Mouse (Mus musculus): ENCODE measurements around the gene Ripor3.

DNA sequence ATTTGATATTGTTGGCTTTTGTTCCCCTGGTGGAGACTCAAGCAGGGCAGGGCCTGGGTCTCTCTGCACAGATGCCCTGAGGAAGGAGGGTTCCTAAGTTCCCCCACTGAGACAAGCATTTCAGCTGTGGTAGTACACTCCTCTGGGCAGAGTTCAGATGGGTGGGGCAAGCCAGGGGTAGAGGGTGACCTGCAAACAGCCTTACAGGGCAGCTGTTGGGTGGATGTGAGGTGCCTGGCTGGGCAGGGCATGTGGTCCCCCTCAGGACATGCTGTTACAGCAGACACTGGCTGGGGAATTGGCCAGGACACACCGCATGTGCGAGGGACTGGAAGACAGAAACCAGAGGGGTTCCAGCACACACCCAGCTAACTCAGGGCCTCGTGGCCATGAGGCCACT lies 5.4 kb downstream of the Ripor3 start:
- TF ChIP-seq SMC3 (IDR thresholded peaks at IDR 0.05; ENCODE audit: low read depth, low read length) (no peak), USF1 (IDR thresholded peaks at IDR 0.05; ENCODE audit: low read depth, low read length) (no peak), POLR2A (IDR thresholded peaks at IDR 0.05; ENCODE audit: low read depth, low read length) (no peak), CTCF (conservative IDR thresholded peaks at IDR 0.05 in 1 of 2, IDR thresholded peaks at IDR 0.05 in 1 of 2; ENCODE audit: low read depth in 2 of 2, low read length in 2 of 2) (no peak), JUN (IDR thresholded peaks at IDR 0.05; ENCODE audit: insufficient read depth, low read depth, low read length) (no peak)

Data from CH12.LX (cell line).